Mouse (Mus musculus): ENCODE measurements around the gene Jazf1. TPM values are rescaled to one million over a fixed set of nuclear protein-coding genes. Genes with fewer than 3 reads are reported as not detected.
A peak's percentile ranks its signal among the peaks of the same experiment; 100 is the strongest.

Gene Jazf1
- polyA plus RNA-seq, 1 experiment: 8.8 TPM

DNA sequence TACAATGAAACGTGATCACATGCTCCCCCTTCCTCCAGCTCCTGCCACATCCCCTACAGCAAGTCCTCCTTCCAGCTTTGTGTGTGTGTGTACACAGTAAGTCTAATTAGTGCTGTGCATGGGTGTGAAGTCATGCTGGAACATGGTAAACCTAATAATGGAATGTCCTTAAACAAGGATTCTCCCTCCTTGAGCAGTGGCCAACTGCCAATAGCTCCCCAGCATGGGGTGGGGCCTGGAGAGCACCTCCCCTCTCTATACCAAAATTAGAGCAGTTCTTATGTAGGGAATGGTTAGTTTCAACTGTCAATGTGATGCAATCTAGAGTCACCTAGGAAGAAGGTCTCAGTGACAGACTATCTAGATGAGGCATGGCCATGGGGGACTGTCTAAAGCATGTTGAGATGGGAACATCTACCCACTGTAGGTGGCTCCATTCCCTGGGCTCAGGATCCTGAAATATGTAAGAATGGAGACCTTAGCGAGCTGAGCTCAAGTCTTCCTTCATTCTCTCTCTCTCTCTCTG, 240.6 kb downstream of the Jazf1 start:
- H3K4me1 ChIP-seq (ENCODE audit: control insufficient read depth, insufficient read depth, low read length): peaks cover 5% of the 10 kb centered on the region
- H3K27ac ChIP-seq (ENCODE audit: insufficient read depth, low read length): no peak overlapping the region
- no peak overlapping the region for H3K4me3 ChIP-seq (ENCODE audit: insufficient read depth, low read length)
- TF ChIP-seq CTCF (IDR thresholded peaks at IDR 0.05; ENCODE audit: borderline replicate concordance, insufficient read depth, low read length): no peak
- TF ChIP-seq POLR2A (IDR thresholded peaks at IDR 0.05; ENCODE audit: low read depth, low read length): no peak

DNA sequence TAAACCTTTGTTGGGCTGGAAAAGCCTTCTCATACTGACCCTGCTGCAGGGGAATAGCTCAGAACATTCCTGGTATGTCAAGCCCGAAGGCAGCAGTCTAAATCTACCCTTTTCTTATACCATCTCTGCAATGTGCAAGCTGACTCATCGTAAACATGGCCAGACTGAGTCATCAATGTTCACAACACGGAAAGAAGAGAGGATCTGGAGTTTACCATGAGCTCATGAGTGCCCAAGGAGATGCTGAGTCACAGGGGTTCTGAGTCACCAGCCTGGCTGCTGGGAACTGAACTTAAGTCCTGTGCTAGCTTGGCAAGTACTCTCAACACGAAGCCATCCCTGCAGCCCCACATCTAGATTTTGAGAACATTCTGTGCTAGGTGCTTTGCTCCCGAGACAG, 242.9 kb downstream of the Jazf1 start:
- peaks cover 5% of the 10 kb centered on the region for H3K4me1 ChIP-seq (ENCODE audit: control insufficient read depth, insufficient read depth, low read length)
- no peak for TF ChIP-seq CTCF (IDR thresholded peaks at IDR 0.05; ENCODE audit: borderline replicate concordance, insufficient read depth, low read length)
- TF ChIP-seq POLR2A (IDR thresholded peaks at IDR 0.05; ENCODE audit: low read depth, low read length): no peak
- H3K4me3 ChIP-seq (ENCODE audit: insufficient read depth, low read length): no peak overlapping the region
- H3K27ac ChIP-seq (ENCODE audit: insufficient read depth, low read length): peak overlapping the region; percentile 6; the same call in 1 of the 2 replicates

DNA sequence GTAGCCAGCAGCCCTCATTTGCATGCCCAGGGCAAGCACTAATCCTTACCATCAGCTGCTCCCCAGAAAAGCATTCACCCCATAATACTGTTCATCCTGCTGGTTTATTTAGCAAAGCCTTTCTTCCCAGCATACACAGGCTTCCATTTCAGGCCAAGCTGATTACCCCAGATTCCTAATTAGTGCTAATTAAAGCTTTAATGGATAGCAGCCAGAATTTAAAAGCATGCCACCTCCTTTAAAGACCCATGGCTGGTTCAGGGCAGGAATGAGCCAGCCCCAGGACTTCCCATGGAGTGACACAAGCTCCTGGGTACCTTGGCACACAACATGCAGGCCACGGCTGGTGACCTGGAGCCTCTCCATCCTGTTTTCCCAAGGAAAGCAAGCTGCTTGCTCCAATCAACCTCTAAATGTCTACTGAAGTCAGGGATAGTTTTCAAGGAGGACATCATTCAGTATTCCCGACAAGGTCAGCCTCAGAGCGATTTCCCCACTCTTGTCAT, 243.4 kb downstream of the Jazf1 start:
- peak overlapping the region; percentile 6; the same call in 1 of the 2 replicates for H3K27ac ChIP-seq (ENCODE audit: insufficient read depth, low read length)
- peaks cover 5% of the 10 kb centered on the region for H3K4me1 ChIP-seq (ENCODE audit: control insufficient read depth, insufficient read depth, low read length)
- no peak overlapping the region for H3K4me3 ChIP-seq (ENCODE audit: insufficient read depth, low read length)
- no peak for TF ChIP-seq CTCF (IDR thresholded peaks at IDR 0.05; ENCODE audit: borderline replicate concordance, insufficient read depth, low read length)
- TF ChIP-seq POLR2A (IDR thresholded peaks at IDR 0.05; ENCODE audit: low read depth, low read length): no peak

DNA sequence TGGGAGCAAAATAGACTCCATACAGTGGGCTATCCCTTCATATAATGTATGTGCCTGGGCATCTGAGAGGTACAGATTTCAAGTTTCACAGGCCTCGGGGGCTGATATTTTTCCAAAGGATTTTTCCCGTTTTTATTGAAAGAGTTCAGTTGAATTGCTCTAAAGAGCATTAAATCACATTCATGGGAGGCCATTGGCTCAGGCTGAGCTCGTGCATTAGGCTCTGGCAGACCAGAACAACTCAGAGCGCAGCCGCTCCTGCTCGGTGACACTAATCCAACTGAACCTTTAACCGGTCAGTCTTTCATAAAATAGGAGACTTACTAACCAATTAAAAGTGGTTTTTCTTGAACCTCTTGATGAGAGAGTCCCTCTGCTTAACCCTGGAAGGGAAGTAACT, 245.4 kb downstream of the Jazf1 start:
- Histone ChIP-seq H3K4me1 (ENCODE audit: control insufficient read depth, insufficient read depth, low read length) (peaks cover 5% of the 10 kb centered on the region), H3K27ac (ENCODE audit: insufficient read depth, low read length) (no peak overlapping the region), H3K4me3 (ENCODE audit: insufficient read depth, low read length) (no peak overlapping the region)
- TF ChIP-seq CTCF (IDR thresholded peaks at IDR 0.05; ENCODE audit: borderline replicate concordance, insufficient read depth, low read length) (no peak), POLR2A (IDR thresholded peaks at IDR 0.05; ENCODE audit: low read depth, low read length) (no peak)

DNA sequence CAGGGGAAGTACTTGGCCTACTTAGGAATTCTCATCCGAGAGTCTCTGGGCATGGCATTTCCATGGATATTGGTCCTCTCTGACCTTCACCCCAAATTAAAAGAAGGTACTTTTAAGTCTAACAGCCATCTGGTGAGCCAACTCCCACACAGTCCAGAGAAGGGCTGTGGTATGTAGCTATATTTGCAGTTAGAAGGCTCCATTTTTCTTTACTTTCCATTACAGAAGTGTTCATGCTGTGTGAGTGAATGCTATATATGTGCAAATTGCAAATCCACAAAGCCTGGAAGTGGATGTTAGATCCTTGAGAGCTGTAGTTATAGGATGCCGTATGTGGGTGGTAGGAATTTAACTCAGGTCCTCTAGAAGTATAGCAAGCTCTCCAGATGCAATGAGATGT, 245.8 kb downstream of the Jazf1 start:
- peaks cover 5% of the 10 kb centered on the region for H3K4me1 ChIP-seq (ENCODE audit: control insufficient read depth, insufficient read depth, low read length)

DNA sequence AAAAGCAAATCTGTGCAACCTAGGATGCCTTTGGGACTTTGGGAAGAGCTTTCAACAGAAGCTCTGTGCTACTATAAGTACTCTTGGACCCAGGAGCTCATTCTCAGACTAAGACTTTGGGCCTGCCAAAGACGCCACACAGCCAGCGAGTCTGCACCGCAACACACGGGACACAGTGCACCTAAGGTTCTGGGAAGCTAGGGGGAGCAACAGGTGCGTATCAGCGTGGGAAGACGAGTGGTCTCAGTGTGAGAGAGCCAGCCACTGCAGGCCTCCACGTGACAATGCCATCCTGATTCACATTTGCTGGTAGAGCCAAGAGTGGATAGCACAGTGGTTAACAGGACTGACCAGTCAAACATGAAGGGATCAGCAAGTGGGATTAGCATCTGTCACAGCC, 249.1 kb downstream of the Jazf1 start:
- no peak for TF ChIP-seq CTCF (IDR thresholded peaks at IDR 0.05; ENCODE audit: borderline replicate concordance, insufficient read depth, low read length)
- TF ChIP-seq POLR2A (IDR thresholded peaks at IDR 0.05; ENCODE audit: low read depth, low read length): no peak
- no peak overlapping the region for H3K27ac ChIP-seq (ENCODE audit: insufficient read depth, low read length)
- H3K4me1 ChIP-seq (ENCODE audit: control insufficient read depth, insufficient read depth, low read length): no peaks in the 10 kb centered on the region
- no peak overlapping the region for H3K4me3 ChIP-seq (ENCODE audit: insufficient read depth, low read length)

More for the DNA sequence above, 245.8 kb downstream of the Jazf1 start:
- Histone ChIP-seq H3K27ac (ENCODE audit: insufficient read depth, low read length) (no peak overlapping the region), H3K4me3 (ENCODE audit: insufficient read depth, low read length) (no peak overlapping the region)
- TF ChIP-seq POLR2A (IDR thresholded peaks at IDR 0.05; ENCODE audit: low read depth, low read length) (no peak), CTCF (IDR thresholded peaks at IDR 0.05; ENCODE audit: borderline replicate concordance, insufficient read depth, low read length) (no peak)

DNA sequence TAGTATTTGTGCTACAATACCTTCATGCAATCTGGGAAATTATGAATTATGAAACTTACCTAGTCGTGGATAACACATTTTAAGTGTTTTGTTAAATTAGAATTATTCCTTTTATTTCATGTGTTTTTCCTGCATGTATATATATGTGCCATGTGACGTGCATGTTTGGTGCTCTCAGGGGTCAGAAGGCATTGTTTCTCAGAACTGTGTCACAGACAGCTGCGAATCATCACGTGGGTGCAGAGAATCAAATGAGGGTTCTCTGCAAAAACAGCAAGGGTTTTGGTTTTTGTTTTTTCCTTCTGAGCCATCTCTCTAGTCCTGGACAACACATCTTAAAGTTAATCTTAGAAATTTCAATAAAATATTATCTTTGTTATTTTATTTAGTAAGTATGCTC, 250.4 kb downstream of the Jazf1 start:
- Histone ChIP-seq H3K4me3 (ENCODE audit: insufficient read depth, low read length) (no peak overlapping the region), H3K4me1 (ENCODE audit: control insufficient read depth, insufficient read depth, low read length) (no peaks in the 10 kb centered on the region), H3K27ac (ENCODE audit: insufficient read depth, low read length) (no peak overlapping the region)
- no peak for TF ChIP-seq POLR2A (IDR thresholded peaks at IDR 0.05; ENCODE audit: low read depth, low read length)
- no peak for TF ChIP-seq CTCF (IDR thresholded peaks at IDR 0.05; ENCODE audit: borderline replicate concordance, insufficient read depth, low read length)

DNA sequence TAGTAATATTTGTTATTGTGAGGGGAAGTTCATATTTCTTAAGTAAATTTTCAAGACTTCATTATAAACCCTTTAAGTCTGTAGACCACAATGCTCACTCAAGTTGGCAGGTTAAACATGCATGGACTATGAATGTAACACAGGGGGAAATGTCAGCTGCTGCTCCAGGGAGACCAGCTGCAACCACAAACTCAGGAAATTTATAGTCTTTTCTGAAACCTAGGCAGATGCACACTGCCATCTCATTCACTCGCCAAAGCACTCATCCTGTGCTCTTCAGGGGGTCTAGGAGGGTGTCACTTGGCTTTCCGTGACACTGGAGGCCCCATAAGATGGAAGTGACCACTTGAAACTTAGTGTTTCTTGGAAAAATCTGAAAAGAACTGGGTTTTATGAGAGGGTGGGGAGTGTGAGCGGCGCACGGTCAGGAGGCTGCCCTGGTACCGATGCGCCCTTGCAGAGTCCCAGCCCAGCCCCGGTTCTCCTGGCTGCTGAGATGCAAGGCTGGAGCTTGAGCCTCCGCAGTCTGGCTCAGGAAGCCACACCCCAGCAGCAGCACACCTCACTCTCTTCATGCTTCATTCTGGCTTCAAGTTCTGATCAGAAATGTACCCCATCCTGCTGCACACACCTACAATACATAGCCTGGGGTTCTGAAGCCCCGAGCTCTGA, 251.1 kb downstream of the Jazf1 start:
- TF ChIP-seq POLR2A (IDR thresholded peaks at IDR 0.05; ENCODE audit: low read depth, low read length) (no peak), CTCF (IDR thresholded peaks at IDR 0.05; ENCODE audit: borderline replicate concordance, insufficient read depth, low read length) (no peak)
- H3K4me1 ChIP-seq (ENCODE audit: control insufficient read depth, insufficient read depth, low read length): no peaks in the 10 kb centered on the region
- H3K4me3 ChIP-seq (ENCODE audit: insufficient read depth, low read length): no peak overlapping the region
- H3K27ac ChIP-seq (ENCODE audit: insufficient read depth, low read length): no peak overlapping the region

DNA sequence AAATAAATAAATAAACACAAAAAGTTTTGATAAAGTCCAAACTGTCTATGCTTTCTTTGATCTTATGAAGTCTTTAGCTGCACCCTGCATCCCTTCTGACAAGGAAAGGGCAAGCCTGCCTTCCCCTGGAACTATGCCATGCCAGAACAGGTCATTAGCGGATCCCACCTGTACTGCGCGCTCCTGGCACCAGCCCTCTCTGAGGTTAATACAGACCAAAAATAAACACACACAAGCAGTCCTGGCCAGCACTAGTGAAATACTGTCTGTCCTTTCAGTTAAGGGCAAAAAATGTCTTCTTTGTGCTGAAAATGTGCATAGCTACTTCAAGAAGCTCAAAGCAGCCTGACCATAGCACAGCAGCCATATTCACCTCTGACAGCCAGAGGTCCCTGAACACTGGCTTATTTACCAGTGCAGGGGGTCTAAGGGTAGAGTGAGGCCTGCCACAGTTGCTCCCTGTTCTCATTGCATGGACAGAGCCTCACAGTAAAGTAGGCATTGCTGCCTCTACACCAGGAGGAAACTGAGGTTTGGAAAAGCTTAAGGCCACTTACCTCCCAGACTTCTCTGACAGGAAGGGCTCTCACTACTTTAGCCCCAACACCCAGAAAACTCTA, 263.1 kb downstream of the Jazf1 start:
- TF ChIP-seq POLR2A (IDR thresholded peaks at IDR 0.05; ENCODE audit: low read depth, low read length) (no peak), CTCF (IDR thresholded peaks at IDR 0.05; ENCODE audit: borderline replicate concordance, insufficient read depth, low read length) (no peak)
- no peak overlapping the region for H3K4me3 ChIP-seq (ENCODE audit: insufficient read depth, low read length)
- 0 out of 2 replicates have a peak, but pooled peaks cover 4% of the 10 kb centered on the region for H3K4me1 ChIP-seq (ENCODE audit: control insufficient read depth, insufficient read depth, low read length)
- H3K27ac ChIP-seq (ENCODE audit: insufficient read depth, low read length): no peak overlapping the region

DNA sequence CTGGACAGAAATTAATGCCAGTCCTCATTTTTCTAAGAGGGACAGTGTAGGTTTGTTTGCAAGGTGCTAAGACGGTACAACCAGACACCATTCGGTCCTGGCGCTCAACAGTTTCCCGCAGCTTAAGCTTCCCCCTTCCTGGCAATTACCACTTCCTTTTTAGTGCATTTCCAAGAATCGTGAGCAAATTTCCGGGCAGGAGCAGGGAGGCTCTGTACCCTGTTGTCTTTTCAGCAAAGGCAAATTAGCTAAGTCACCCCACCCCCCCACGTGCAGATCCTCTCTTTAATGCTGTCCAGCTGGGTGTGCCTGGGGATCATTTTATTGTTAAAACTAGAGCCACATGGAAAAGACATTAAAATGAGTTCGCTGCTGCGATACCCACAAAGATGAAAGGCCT, 266.2 kb downstream of the Jazf1 start:
- H3K27ac ChIP-seq (ENCODE audit: insufficient read depth, low read length): no peak overlapping the region
- H3K4me1 ChIP-seq (ENCODE audit: control insufficient read depth, insufficient read depth, low read length): 0 out of 2 replicates have a peak, but pooled peaks cover 4% of the 10 kb centered on the region
- no peak overlapping the region for H3K4me3 ChIP-seq (ENCODE audit: insufficient read depth, low read length)
- no peak for TF ChIP-seq POLR2A (IDR thresholded peaks at IDR 0.05; ENCODE audit: low read depth, low read length)
- no peak for TF ChIP-seq CTCF (IDR thresholded peaks at IDR 0.05; ENCODE audit: borderline replicate concordance, insufficient read depth, low read length)

Measured in embryonic fibroblast, embryonic 13.5 days (primary cell).